Mouse (Mus musculus): ENCODE data around the gene Fam107a.

Gene Fam107a

DNA sequence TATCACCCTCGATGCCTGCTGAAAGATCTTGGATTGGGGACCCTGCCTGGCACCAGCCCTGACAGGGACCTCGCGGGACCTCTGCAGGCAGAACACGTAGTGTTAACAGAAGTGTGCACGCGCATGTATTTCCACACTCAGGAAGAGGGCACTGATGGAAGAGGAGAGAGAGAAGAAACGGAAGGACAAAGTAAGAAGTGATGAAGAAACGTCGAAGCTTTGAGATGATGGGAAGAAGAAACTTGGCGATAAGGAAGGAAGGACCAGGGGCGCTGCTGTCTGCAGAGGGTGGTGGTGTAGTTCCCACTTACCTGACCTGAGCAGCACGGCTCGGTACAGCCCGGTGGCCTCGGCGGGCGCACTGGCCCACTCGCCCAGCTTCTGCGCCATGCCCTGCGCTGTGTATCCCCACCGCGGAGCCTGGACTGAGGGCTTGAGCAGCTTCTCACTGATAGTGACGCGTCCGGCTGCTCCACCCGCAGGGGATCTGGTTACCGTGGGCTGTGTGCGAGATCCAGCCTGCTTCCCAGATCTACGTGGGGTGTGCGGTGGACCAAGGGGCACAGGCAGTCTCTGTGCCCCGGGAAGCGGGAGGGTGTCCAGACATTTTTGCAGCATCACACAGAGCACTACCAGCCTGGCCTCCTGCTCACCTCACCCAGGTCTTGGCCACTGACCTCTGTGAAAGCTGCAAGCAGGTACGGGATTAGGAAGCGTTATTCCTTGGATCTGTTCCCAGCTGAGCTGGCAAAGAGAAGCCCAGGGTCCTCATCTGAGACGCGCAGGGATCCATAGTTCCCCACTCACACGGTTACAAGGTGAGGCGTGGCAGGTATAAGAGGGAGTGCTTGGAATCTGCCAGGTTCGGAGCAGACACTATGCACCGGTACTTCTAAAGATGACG, at the start of gene Fam107a:
Gene Fam107a, minus strand, starts transcription at position 830 of the 904 bp plus-strand sequence.
- in situ Hi-C loops (cut with MboI, MseI) = no loop called here

DNA sequence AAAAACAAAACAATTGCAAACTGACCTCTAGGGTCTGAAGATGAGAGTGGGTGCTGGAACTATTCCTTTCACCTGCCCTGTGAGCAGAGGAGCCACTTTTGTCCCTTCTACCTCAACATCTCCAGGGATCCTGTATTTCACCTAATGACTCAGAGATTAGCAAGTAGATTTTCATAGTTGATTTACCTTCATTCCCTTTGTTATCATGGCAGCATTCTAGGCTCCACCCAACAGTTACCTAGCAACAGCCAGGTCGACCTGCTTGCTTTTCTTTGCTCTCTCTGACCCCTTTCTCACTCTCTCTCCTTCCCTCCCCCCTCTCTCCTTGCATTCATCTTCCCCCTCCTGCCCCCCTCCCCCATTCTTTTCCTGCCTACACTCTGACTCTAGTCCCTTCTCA, 49.3 kb upstream of the Fam107a start:
- in situ Hi-C loops (cut with MboI, MseI) = no loop called here

DNA sequence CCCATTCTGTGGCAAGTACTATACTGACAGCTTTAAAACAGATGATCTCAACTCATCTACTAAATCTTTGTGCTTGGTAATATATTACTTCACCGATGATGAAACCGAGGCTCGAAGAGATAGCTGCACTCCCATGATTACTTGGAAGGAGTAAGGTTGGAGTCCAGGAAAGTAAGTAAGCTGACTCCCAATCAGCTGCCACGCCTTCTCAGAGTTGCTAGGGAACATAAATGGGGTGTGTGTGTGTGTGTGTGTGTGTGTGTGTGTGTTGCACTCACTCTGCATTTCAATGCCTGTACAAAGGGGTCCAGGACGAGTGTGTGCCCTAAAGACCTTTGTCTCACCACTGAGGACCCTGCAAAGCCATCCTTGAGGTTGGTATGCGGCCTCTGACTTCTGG, 48.0 kb upstream of the Fam107a start:
- in situ Hi-C loops (cut with MboI, MseI) = no loop called here

DNA sequence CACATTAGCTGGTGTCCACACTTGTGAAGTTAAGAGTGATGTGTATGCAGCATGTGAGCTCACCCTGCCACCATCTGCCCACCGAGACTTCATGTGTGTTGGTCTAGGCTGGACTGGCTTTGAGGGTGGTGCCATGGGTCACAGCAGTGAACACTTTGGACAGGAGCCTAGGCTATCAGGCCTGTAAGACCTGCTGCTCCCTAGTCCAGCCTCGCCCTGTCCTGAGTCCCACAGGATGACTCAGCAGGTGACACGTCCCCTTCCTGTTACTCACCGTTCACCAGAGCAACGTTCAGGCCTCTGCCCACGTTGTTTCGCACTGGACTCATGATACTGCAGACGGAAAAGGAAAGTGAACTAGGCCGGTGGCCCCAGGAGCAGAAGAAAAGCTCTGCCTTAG, 39.0 kb upstream of the Fam107a start:
- in situ Hi-C loops (cut with MboI, MseI) = loop anchor here (10.0 kb wide), 1 partner anchor 228 kb away; no protein-coding TSS in a partner anchor

DNA sequence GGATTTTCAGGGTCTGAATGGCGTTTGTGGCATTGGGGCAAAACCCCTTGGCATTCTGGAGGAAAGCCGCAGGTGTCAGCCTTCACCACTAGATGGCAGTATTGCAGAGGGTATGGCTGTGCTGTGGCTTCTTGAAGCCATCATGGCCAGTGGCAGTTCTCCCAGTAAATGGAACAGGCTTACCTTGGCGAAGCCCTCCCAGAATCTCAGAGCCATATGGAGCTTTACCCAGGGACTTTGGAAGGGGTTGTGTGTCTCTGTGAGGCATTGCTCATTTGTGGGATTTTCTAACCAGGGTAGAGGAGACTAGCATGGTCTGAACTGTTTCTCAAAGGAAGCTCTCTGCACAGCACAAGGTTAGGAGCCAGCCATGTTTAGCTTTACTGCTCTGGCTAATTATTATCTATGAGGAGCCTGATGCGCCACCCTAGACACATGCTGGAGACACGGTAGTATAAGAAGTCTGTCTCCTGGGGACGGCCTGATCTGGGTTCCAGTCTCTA, 38.2 kb upstream of the Fam107a start:
- in situ Hi-C loops (cut with MboI, MseI) = loop anchor here (10.0 kb wide), 1 partner anchor 229 kb away; no protein-coding TSS in a partner anchor

DNA sequence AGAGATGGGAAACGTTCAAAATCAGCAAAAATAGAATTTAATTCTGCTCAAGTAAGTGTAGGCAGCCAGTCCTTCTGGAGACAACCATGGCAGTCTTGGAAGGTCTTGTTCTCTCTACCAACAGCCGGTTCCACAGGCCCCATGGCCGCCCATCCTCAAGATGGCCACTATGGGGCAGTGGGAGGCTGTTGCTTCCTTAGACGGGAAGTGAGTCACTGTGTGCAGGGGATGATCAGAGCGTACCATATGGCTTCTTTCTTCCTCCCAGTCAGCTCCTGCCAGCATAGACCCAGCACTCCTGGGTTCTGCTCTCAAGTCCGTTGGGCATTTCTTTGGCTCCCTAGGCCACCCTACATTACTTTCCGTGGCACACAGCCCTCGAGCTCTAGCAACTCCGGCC, 31.1 kb upstream of the Fam107a start:
- in situ Hi-C loops (cut with MboI, MseI) = no loop called here

DNA sequence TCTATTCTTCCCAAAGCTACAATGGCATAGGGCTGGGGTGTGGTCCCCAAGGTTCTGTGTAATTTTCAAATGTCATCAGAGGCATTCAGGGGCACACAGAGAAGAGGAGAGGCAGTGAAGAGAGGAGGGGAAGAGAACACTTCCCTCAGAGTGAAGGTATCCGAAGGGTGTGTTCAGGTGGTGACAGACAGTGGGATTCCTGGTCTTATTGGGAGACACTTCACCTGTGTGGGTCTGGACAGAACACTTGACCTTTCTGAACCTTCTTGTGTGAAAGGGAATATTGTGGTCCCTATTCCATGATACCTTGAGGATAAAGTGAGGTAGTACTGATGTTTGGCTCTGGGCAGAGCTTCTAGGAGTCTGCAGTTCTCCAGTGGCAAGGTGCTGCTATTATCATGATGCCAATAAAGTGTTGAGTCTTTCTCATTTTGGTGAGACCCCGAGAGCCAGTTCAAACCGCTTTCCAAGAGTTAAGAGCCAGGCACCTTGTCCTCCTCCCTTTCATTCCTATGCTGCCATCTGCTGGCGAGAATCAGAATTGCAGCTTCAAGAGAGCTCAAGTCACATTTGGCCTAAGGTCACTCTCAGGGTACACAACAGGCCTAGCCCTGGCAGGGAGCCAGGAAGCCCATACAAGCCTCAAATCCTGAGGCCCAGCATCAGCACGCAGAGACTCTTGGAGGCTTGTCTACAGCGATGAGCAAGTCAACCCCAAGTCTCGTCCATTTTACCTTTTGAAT, 28.6 kb upstream of the Fam107a start:
- in situ Hi-C loops (cut with MboI, MseI) = no loop called here

DNA sequence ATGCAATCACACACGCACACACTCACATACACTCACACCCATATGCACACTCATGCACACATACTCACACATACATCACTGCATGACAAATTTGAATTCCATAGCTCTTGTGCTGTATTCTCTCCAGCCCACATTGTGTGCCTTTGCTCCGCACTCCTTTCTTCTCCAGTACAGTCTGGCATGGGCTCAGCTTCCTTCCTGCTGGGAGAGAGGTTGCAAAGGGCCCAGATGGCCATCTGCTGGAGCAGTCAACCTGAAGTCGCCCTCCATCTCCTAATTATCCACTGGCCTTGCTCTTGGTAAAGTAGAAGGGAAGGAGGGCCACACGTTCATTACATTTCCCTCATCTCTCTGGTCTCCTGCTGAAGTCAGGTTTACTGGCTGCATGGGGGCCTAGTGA, 27.7 kb upstream of the Fam107a start:
- in situ Hi-C loops (cut with MboI, MseI) = no loop called here

DNA sequence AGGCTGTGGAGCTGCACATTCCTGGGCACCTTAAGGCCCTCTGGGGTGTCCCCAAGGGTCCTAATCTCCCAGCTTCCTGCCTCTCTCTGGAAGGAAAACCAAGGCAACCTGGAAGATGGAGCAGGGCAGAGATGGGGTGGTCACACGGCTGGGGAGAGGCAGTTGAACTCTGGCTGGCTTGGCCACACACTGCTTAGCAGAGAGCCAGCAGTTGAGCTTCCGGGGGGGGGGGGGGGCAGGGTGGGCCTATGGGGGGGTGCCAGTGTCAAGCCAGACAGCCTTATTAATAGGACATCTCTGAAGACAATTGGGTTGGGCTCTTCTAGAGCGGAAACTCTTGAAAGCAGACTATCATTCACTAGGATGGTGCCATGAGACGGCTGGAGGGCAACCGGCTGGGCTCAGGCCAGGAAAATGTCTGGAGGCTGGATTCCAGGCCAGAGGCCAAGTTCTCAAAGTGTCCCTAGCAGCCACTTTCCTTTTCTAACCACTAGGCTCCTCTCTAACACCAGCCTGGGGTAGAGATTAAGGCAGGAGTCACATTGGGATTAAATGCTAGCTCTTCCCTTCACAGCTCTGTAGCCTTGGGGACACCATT, 24.8 kb upstream of the Fam107a start:
- in situ Hi-C loops (cut with MboI, MseI) = no loop called here

DNA sequence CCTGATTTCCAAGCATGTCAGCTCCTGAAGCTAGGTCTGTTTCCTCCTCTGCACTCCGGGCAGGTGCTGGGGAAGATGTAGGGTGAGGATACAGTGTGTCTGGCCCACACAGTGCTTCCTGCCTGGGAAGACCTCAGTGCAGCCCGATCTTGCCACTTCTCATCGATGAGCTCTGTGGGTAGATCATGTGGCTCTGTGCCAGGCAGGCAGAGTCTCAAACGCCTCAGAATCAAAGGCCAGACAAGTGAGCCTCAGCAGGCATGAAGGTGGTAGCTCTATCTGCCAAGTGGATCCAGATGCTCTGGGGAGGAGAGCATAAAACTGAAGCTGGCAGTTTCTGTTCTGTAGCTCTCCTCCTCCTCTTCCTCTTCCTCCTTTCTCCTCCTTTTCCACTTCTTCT, 22.4 kb upstream of the Fam107a start:
- in situ Hi-C loops (cut with MboI, MseI) = no loop called here

DNA sequence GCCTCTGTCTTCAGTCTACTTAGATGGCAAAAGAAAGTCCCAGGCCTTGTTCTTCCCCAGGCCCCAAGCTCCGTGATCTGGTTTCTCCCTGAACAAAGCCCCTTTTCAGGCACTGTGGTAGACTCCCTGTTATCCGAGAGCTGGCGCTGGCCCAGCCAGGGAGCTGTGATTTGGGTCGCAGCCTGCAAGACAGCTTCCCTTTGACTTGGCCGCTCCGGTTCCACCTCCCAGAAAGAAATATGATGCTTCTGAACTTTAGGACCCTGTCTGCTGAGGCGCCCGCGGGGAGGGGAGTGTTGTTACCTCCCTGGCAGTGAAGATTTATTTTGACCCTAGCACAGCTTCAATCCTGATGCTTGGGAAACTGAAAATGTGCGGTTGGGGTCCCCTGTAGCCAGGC, 18.1 kb upstream of the Fam107a start:
- in situ Hi-C loops (cut with MboI, MseI) = no loop called here

DNA sequence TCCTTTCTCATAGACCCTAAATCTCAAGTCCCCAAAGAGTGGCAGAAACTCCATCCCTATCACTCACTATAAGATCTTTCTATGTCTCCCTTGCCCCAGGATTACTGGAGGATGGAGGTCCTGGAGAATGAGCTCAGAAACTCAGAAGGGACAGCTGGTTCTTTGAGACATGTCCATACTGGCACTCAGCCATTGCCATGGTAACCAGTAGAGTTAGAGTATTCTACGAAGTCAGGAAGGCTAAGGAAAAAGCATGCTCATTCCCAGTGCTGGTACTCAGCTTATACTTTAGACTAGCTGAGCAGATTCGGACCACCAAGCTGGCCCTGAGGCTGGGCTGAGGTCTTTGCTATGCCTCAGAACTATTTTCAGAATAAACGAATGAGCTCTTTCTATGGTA, 16.7 kb upstream of the Fam107a start:
- in situ Hi-C loops (cut with MboI, MseI) = no loop called here

DNA sequence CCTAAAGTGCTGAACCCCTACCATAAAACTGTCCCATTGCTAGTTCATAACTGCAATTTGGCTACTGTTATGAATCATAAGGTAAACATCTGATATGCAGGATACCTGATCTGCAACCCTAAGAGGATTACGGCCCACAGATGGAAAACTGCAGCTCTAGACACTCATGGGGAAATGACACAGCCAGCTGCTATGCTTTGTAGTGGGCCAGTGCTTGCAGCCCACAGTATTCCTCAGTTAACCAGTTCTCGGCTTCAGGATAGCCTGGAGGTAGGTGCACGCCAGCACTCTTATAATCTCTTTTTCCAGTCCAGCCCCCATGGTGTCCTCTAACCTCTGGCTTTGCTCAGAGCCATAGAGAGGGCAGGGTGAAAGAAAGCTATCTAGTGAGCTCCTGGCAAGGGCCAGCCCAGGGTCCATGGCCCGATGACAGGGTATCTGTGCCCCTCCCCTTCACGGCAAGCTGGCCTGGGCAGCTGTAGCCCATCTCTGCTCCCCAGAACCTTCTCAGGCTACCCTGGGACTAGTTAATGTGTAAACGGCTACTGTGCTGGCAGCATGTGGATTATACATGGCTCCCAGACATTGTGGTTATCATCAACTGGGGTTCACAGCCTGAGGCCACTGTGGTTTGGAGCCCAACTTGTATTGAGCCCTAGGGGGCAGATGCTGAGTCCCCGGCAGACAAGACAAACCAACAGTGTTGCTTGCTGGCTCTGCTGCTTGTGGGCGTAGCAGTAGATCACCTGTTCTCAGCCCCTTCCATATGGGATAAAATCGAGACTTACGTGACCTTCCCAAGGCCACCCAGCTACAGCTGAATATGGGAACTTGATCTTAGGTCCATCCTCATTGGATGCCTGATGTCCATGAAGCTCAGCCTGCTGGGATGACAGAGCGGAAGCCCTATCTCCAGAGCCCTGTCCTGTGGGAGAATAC, 14.8 kb upstream of the Fam107a start:
- in situ Hi-C loops (cut with MboI, MseI) = no loop called here

DNA sequence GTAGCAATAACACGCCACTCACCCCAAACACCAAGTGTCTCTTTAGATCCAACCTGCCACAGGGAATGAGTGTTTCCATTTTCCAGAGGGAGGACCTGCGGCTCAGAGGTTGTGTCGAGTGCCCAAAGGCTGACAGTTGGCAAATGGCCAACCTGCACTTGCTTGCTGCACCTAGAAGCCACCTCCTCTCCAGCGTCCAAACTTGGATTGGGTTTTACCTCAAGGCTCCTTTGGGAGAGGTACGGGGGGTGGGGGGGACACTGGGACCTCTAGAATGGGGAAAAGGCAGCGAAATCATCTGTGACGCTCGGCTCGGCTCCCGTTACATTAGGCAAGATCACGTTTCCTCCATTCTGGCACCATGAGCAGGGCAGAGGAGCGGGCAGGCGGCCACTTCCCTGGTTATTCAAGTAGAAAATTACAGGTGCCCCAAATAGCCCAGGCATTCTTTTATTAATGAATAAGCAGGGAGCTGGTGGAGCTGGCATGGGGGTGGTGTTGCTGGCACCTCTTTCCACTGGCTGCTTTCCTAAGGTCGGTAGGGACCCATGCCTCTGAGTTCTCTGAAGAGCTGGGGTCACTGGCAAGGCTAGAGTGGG, 13.6 kb upstream of the Fam107a start:
- in situ Hi-C loops (cut with MboI, MseI) = no loop called here

DNA sequence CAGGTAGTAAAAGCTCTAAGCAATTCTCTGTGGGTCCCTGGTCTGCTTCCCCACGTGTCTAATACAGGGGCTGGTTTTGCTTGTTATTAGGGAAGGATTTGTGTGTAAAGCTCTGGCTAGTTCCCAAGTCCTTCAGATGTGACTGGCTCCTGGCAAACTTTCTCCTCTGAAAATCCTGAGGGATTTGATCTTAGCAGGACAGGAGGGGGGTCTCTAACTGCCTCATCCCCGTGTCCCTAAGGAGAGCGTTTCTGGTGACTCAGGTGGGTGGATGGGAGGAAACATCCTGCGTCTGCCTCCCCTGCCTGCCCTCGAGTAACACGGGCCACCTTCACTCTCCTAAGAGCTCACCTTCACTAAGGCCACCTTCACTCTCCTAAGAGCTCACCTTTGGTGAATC, 12.6 kb upstream of the Fam107a start:
- in situ Hi-C loops (cut with MboI, MseI) = no loop called here

DNA sequence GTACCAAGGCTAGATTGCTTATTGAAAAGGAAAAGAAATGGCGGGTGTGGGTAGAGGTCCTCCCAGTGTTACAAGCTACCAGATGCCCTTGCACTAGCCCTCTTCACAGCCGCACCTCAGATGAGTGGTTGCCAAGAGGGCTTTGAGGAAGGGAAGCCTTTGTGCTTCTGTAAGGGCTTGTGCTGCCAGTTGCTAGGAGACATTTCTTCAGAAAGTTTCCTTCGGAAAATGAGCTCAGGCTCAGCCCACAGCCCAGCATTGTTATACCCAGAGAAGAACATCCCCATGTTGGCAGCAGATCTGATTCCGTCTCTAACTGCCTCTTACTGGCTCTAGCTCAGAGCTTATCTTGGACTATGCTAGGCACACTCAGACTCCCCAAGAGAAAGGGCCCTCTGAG, 11.7 kb upstream of the Fam107a start:
- in situ Hi-C loops (cut with MboI, MseI) = no loop called here

DNA sequence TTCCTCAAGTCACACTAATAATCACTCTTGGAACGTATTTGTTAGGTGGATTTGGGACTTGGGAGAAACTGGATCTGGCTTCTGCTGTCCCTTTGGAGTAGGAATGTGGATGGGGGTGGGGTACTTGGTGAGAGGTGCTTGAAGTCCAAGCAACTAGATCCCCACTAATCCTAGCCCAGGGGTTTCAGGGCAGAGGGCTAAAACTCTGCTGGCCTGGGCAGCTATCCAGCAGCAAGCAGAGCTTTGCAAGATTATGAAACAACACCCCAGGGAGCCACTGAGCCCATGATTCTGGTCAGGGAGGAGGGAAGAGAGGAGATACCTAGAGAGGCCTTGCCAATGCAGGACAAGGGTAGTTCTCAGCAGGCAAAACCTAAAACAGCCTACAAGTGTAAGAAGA, 9.5 kb upstream of the Fam107a start:
- in situ Hi-C loops (cut with MboI, MseI) = no loop called here

DNA sequence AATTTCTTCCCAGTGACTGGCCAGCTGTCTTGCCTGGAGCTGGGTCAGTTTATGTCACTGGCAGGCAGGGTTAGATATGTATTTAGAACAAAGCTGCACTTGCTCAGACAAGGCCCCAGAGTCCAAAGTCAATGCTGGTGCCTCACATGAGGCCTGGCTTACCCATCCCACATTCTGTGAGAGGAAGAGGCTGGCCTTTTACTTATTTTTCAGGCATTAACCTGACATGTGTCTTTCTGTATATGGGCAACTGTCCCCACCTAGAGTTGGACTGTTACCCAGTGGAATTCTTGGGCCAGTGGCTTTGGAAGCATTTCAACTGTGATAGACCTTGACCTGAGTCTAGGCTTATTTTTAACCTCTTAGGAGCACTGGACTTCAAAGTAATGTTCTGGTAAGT, 9.1 kb upstream of the Fam107a start:
- in situ Hi-C loops (cut with MboI, MseI) = no loop called here

DNA sequence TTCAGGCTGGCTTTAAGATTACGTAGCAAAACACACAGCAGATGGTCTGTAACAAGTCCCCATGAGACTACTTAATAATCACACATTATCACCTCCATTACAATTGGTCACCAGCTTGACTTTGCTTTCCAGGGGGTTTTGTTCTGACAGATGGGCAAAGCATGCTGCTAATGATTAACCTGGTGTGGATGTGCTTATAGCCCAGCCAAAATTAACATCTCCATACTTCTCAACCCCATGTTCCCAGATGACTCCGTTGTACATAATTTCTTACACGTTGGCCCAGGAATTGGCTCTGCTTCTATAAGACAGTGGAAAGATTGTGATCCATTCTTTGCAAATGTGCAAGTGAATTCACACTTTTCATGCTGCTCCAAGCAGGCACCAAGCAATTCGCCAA, 7.9 kb upstream of the Fam107a start:
- in situ Hi-C loops (cut with MboI, MseI) = no loop called here

DNA sequence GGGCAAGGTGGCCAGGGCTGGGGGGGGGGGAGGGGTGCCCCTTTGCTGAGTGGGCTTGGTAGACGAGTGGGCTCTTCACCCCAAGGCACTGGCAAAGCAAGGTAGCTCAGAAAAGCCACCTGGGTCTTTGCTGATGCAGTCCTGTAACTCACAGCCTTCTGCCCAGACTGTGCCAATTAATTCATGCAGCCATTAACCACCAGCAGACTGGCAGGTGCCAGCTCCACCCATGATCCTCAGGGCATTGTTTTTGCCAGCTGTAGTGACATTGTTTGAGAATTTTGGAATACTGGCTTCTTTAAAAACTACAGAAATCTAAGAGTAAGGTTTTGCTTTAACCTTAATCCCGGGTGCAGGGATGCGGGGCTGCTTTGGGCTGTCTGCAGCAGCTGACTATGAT, 2.7 kb upstream of the Fam107a start:
- in situ Hi-C loops (cut with MboI, MseI) = no loop called here

Data from T-helper 1 cell (primary cell).